Mouse (Mus musculus) gastrocnemius, adult 2 months (tissue): ENCODE results near the gene Spp1. TPM values are rescaled to one million over a fixed set of nuclear protein-coding genes. Genes with fewer than 3 reads are reported as not detected.
A peak's percentile ranks its signal among the peaks of the same experiment; 100 is the strongest.

Source experiments
- DNase-seq: peaks from one replicate; pipeline ENCODE4 v3.0.0; 2022
- H3K27ac ChIP-seq: fragments of 200-600 bp; 2 replicates; pipeline ENCODE4 v1.8.1; 2022; ENCODE audit warnings: mild to moderate bottlenecking
- H3K4me3 ChIP-seq: fragments of 200-600 bp; 2 replicates; pipeline ENCODE4 v1.8.1; 2022; ENCODE audit warnings: mild to moderate bottlenecking, moderate library complexity
- CTCF ChIP-seq: fragments of 200-600 bp; IDR thresholded peaks from 2 replicates; pipeline ENCODE4 v1.8.1; 2022; ENCODE audit warnings: antibody characterized with exemption, mild to moderate bottlenecking, moderate library complexity
- intact Hi-C: fragments of 180-260 bp; cut with DNase I; formaldehyde crosslinking; loops from one replicate; pipeline ENCODE4 v1.15.1; 2025
- total RNA-seq, 2 experiments: library from RNA; stranded (reverse); gene quantifications; 2 replicates each; pipeline ENCODE4 v1.2.3; 2021

Gene Spp1
- total RNA-seq, 2 experiments from 2014 or later = 2.1 TPM

DNA sequence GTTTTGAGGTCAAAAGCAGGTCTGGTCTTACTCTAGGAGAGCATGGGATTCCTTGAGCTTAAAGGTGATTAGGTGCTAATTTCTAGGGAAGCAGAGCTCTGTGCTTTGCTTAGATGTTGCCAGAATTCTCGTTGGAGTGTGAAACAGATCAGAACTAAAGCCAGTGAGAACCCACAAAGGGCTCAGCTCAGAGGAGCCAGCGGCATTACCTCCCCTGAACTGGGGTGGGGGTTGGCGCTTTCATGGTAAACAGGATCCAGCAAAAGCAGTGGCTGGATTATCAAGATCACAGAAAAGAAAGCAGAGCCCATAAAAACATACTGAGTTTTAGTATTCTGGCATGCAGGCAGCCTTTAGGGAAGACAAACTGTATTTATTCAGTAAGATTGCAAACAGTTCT is 28.2 kb upstream of the Spp1 start:
- intact Hi-C loops = no loop called here
- peak overlapping the region; percentile 6; the same call in 1 of the 2 replicates for H3K27ac ChIP-seq
- no peak for TF ChIP-seq CTCF

DNA sequence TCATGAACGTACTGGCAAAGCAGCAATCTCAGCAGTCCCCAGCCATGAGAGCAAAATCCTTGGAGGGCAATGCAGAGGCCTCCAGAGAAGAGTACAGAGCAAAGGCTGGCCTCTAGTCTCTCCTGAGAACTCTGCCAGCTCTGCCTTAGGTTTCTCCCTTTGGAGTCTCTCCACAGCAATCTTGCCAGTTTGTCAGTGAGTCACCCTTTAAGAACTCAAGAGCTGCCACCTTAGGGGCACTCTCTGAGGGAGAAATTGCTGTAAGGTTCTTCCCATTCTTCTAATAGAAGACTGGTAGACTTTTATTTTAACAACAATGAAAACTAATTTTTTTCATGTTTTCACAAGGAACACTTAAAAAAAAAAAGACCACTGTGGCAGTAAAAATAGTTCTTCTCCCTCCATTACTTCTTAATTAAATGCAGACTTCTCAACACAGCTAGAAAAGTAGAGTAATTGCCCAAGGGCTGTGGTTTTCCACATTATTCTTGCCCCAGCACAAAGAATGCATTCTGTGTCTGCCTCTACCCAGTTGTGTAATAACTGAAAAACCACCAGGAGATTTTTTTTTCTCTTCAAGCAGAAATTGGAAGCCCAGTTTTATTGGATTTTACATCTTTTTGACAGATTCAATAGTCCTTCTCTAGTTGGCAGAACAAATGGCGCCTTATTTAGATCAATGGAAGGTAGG is 27.2 kb upstream of the Spp1 start:
- DNase-seq = peak; percentile 49
- no peak for TF ChIP-seq CTCF
- H3K4me3 ChIP-seq = no peak overlapping the region
- peak overlapping the region; percentile 53 for H3K27ac ChIP-seq
- intact Hi-C loops = no loop called here

More for the DNA sequence above, 28.2 kb upstream of the Spp1 start:
- no peak for DNase-seq
- H3K4me3 ChIP-seq = no peak overlapping the region

DNA sequence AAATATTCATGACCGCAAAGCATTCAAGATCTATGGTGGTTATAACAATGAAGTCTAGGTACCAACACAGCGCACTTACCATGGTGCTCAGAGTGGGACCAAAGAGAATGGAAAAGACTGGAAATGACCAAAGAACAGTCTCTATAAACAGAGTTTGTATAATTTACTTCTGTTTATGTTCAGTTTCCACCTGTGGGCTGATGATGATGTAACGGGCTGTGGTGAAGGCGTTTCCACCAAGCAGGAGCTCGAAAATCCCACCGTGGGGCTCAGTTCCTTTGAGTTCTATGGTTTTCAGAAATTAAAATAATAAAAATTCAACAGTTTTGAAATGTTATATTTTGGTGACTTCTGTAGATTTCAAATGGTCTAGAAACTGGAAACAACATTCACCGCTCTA is 26.4 kb upstream of the Spp1 start:
- DNase-seq = no peak
- intact Hi-C loops = no loop called here
- no peak overlapping the region for H3K27ac ChIP-seq
- TF ChIP-seq CTCF = no peak
- H3K4me3 ChIP-seq = no peak overlapping the region

DNA sequence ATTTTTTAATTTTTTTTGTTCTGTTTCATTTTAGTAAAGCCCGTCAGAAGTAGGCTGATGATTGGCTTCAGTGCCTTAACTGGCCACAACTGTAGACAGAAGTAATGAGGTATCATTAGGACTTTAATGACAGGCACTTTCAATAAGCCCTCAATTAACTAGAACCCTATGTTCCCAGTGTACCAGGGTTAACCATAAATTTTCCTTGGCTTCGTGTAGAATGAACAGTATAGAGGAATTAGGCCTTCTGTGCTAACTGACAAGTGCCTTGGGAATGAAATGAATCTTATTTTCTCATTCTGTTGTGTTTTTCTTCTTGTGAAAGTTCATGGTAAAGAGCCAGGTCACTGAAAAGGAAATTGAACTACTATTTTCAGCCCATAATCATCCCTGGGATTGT is 18.9 kb upstream of the Spp1 start:
- no peak for DNase-seq
- H3K4me3 ChIP-seq = no peak overlapping the region
- intact Hi-C loops = no loop called here
- H3K27ac ChIP-seq = no peak overlapping the region
- no peak for TF ChIP-seq CTCF

DNA sequence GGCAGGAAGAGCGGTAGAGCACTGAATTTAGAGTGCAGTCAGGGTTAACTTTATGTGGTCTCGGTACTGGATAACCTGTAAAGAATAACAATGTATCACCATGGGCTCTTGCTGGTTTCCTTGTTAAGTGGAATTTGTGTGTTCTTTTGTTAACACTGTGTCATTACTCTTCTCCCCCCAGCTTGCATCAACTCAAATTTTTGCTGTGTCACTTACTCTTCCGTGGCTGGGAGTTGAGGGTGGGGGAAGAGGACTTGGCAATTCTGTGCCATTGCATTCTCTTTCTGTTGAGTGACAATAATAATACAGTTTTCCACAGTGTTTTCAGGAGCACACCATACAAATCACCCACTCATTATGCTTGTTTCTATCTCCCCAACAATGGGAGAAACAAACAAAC is 17.9 kb upstream of the Spp1 start:
- H3K4me3 ChIP-seq = no peak overlapping the region
- TF ChIP-seq CTCF = no peak
- intact Hi-C loops = no loop called here
- H3K27ac ChIP-seq = no peak overlapping the region
- no peak for DNase-seq

DNA sequence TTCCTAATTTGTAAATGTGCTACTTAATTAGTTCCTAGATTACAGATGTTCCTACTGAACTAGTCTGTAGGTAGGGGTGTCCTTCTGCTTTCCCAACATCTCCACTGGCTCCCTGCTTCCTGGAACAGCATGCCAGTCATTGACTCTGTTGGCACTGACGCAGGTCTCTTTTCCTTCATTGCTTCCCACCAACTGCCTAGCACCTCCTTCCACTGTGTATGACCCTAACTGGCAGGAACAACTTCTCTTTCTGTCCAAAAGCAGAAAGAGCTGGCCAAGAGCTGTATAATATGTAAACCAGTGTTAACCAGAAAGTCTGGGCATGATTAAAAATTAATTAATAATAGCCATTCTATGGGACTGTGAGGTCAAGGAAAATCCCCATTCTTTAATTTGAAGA is 17.2 kb upstream of the Spp1 start:
- Histone ChIP-seq H3K4me3 (no peak overlapping the region), H3K27ac (no peak overlapping the region)
- intact Hi-C loops = no loop called here
- no peak for TF ChIP-seq CTCF
- no peak for DNase-seq

DNA sequence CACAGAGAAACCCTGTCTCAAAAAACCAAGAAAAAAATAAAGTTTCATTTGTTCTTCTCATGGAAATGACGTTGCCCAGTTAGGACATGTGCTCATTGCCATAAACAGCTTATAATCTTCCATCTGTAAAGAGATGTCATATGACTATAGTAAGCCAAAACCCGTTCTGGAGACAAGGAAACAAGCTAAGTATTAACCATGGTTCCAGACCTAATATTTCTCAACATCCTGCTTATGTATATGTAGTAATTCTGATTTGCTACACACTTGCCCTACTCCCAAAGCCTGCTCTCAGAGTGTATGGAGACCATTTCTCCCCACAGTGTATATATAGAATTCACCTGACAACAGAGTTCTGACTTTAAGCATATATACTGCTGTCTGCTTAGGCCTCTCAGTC is 12.9 kb upstream of the Spp1 start:
- Histone ChIP-seq H3K27ac (no peak overlapping the region), H3K4me3 (no peak overlapping the region)
- TF ChIP-seq CTCF = no peak
- DNase-seq = no peak
- intact Hi-C loops = no loop called here

DNA sequence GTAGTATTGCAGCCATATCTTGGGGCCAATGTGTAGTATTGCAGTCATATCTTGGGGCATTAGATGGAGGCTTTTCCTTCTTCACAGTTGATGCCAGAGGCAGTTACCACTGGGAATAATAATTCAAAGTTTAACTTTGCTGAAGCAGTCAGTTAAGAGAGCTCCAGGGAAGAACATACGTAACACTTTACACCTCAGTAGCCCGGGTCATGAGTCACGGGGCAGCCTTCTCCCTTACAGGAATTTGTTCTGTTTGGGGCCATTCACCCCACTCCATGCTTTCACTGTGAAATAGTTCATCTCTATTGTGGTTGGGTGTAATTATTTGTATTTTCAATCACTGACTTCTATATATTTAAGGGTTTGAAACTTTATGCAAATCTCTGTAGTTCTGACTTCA is 11.1 kb upstream of the Spp1 start:
- no peak overlapping the region for H3K4me3 ChIP-seq
- TF ChIP-seq CTCF = no peak
- intact Hi-C loops = no loop called here
- no peak for DNase-seq
- H3K27ac ChIP-seq = no peak overlapping the region

DNA sequence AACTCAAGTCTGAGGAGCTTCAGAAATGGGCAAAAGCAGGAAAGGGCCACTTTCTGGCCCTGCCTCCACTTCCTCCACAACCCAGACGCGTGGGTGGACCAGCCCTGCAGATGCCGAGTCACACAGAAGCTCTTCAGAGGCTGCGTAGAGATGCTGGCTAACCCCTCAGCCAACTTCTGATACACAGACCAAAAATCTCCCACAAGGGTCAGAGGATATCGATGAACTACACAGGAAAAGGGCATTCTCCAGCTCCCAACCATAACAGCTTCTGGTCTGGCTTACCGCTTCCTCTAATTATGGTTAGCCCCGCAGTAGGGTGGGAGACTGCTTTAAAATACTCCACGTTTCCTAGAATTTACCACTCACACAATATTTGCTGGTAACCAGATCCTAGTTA is 9.0 kb upstream of the Spp1 start:
- Histone ChIP-seq H3K27ac (no peak overlapping the region), H3K4me3 (no peak overlapping the region)
- no peak for TF ChIP-seq CTCF
- intact Hi-C loops = no loop called here
- DNase-seq = no peak

DNA sequence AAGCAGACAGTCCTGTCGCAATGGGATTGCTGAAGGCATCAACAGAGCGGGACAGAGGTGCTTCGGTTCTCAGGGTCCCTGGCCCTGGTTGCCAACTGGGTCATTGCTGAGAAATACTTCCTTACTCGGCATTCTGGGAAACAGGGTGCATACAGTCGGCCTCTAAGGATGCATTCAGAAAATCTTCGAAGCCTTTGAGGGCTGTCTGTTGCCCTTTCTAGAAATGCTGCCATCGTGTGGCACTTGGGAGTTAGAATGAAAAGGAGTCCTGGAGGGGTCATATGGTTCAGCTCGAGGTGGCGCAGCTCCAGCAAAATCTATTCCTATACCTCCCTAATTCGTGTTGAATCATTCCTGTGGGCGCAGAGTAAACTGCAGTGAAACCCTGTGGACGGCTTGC is 2.0 kb upstream of the Spp1 start:
- no peak overlapping the region for H3K27ac ChIP-seq
- intact Hi-C loops = loop anchor here (2.0 kb wide), 1 partner anchor 88 kb away; no protein-coding TSS in a partner anchor
- peak; percentile 40 for DNase-seq
- H3K4me3 ChIP-seq = no peak overlapping the region
- TF ChIP-seq CTCF = peak; percentile 57

DNA sequence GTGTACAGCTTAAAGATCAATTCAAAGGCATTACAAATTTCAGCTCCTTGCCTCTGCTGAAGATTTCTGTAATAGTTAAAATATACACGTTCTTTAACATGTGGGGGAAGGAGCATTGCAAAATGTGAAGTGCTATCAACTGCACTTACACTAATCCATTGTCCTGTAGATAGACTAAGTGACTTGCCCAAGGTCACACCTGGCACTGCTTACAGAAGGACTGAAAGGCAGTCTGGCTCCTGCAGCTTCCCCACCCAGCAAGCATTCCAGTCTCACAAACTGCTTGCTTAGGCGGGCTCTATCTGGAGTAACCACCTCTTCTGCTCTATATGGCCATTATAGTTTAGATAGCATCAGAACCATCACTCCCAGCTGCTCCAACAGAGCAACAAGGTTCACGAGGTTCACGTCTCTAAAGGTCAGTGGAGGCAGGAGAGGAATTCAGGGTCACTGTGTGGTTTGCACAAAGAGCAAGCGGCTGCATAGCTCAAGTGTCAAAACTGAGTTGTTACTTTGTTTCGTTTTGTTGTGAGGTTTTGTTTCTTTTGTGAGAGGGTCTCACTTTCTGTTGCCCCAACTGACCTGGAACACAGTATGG is 851 bp upstream of the Spp1 start:
- H3K4me3 ChIP-seq = no peak overlapping the region
- H3K27ac ChIP-seq = no peak overlapping the region
- DNase-seq = no peak
- intact Hi-C loops = loop anchor here (2.0 kb wide), 1 partner anchor 89 kb away; no protein-coding TSS in a partner anchor
- no peak for TF ChIP-seq CTCF

DNA sequence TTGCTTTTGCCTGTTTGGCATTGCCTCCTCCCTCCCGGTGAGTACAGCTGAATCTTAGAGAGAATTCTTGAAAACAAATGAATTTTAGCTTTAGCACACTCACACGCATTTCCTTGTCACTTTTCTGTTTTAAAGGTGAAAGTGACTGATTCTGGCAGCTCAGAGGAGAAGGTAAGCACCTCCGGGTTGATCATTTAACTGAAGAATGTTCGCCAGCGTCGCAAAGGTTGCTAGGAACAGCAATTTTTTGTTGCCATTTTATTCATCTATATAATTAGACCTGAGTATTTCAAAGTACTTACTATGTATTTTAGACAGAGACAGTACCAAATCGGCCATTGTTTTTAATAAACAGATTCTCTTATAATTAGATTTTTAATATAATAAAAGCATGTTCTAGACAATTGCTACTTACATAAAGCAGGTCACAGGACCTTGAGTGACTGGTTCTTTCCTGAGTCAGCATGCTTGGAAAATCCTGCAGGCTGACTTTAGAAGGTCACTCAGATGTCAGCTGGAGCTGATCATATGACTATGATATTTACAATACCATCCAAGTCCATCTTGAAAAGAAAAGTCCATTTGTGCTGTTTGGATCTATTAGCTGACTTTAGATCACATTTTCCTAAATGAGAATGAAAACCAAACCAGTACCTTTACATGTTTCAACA is 1.6 kb downstream of the Spp1 start:
- H3K4me3 ChIP-seq = no peak overlapping the region
- intact Hi-C loops = no loop called here
- no peak for DNase-seq
- no peak for TF ChIP-seq CTCF
- no peak overlapping the region for H3K27ac ChIP-seq

DNA sequence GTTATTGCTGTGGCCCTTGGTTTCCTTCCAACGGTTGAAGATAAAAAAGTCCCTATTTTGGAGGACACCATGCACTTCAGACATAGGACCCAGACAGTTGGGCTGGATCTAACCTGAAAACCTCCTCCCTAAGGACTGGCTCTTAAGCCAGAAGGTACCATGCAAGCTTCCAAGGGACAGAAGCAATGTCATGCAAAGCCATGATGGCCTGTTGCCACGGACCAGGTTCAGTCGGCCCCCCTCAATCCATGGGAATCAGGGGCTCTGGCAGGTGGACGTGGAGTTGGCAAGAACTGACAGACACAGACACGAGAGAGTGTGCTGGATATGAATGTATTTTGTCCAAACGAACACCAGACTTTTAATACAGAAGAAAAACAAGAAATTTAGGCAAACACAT is 7.5 kb downstream of the Spp1 start:
- no peak overlapping the region for H3K4me3 ChIP-seq
- no peak for TF ChIP-seq CTCF
- intact Hi-C loops = no loop called here
- H3K27ac ChIP-seq = no peak overlapping the region
- DNase-seq = no peak
